Mouse (Mus musculus) thymus, postnatal 36 days (tissue): ENCODE results near the gene Napsa.
A peak's percentile ranks its signal among the peaks of the same experiment; 100 is the strongest.

Source experiments
- DNase-seq, 2 experiments: peaks; one replicate each; pipeline ENCODE4 v3.0.0; 2022; ENCODE audit warnings: mixed read lengths in 2 of 2

The Napsa gene

GRCm38 (mm10) chr7:44538756-44539624 is 33.2 kb upstream of the Napsa start:
- no peak for DNase-seq

GRCm38 (mm10) chr7:44542555-44542954 is 29.6 kb upstream of the Napsa start:
- peak in 1 of 2 experiments; percentile 31 for DNase-seq

GRCm38 (mm10) chr7:44543071-44543470 is 29.1 kb upstream of the Napsa start:
- peak in 1 of 2 experiments; percentile 56 for DNase-seq

GRCm38 (mm10) chr7:44546274-44546673 is 25.9 kb upstream of the Napsa start:
- DNase-seq = no peak

GRCm38 (mm10) chr7:44547041-44547440 is 25.1 kb upstream of the Napsa start:
- DNase-seq = peak in 1 of 2 experiments; percentile 54

- no peak for DNase-seq
Observed at GRCm38 (mm10) chr7:44547725-44548124, 24.5 kb upstream of the Napsa start.

- DNase-seq = peak; percentile 100
Observed at GRCm38 (mm10) chr7:44548497-44549087, 23.6 kb upstream of the Napsa start, which contains the start of gene Pold1. Pold1 (minus strand) TSS chr7:44548849.

- DNase-seq = no peak
Observed at GRCm38 (mm10) chr7:44549621-44550408, 22.4 kb upstream of the Napsa start.

- no peak for DNase-seq
Observed at GRCm38 (mm10) chr7:44550409-44550678, 21.8 kb upstream of the Napsa start.

GRCm38 (mm10) chr7:44551301-44551700 is 20.9 kb upstream of the Napsa start:
- no peak for DNase-seq

- no peak for DNase-seq
Observed at GRCm38 (mm10) chr7:44551731-44552130, 20.4 kb upstream of the Napsa start.

GRCm38 (mm10) chr7:44552141-44552908 is 19.9 kb upstream of the Napsa start:
- no peak for DNase-seq

- DNase-seq = peak; percentile 79 to 82
Observed at GRCm38 (mm10) chr7:44553196-44553764, 18.9 kb upstream of the Napsa start.

- peak; percentile 95 to 96 for DNase-seq
Observed at GRCm38 (mm10) chr7:44553826-44554225, 18.4 kb upstream of the Napsa start, which contains the start of gene Nr1h2. Nr1h2 (minus strand) TSS chr7:44553951.

- no peak for DNase-seq
Observed at GRCm38 (mm10) chr7:44557629-44558028, 14.6 kb upstream of the Napsa start.

GRCm38 (mm10) chr7:44560435-44561400 is 11.5 kb upstream of the Napsa start:
- DNase-seq = peak; percentile 72 to 78

- no peak for DNase-seq
Observed at GRCm38 (mm10) chr7:44563284-44563683, 8.9 kb upstream of the Napsa start.

- no peak for DNase-seq
Observed at GRCm38 (mm10) chr7:44564486-44564885, 7.7 kb upstream of the Napsa start.

- DNase-seq = no peak
Observed at GRCm38 (mm10) chr7:44565414-44565813, 6.8 kb upstream of the Napsa start.

- DNase-seq = no peak
Observed at GRCm38 (mm10) chr7:44568803-44569202, 3.4 kb upstream of the Napsa start.

- DNase-seq = no peak
Observed at GRCm38 (mm10) chr7:44570989-44571388, 1.2 kb upstream of the Napsa start.
